Mouse (Mus musculus): Measurements from ENCODE around the gene Rptor. TPM values are rescaled to one million over a fixed set of nuclear protein-coding genes. Genes with fewer than 3 reads are reported as not detected.

Rptor gene
- polyA plus RNA-seq, 1 experiment from 2014 or later: 11.1 TPM

GRCm38 (mm10) chr11:119811598-119811997 is 208.9 kb downstream of the Rptor start:
- H3K4me2 ChIP-seq: no peak overlapping the region
- H3K27ac ChIP-seq (replicated peaks): no peak overlapping the region
- H3K4me1 ChIP-seq (replicated peaks): peaks cover 49% of the 10 kb centered on the region
- peaks cover 13% of the 10 kb centered on the region for H3K36me3 ChIP-seq
- WGBS: 95% methylated on average over 1 of the region's 1 CpGs
- H3K27me3 ChIP-seq: no peaks in the 10 kb centered on the region
- no peak for ATAC-seq (ENCODE audit: low read depth)
- H3K9me3 ChIP-seq: no peaks in the 10 kb centered on the region
- no peak overlapping the region for H3K4me3 ChIP-seq
- H3K9ac ChIP-seq: no peak overlapping the region

GRCm38 (mm10) chr11:119812093-119812492 is 209.4 kb downstream of the Rptor start:
- no peak for ATAC-seq (ENCODE audit: low read depth)
- Histone ChIP-seq H3K27me3 (no peaks in the 10 kb centered on the region), H3K9me3 (no peaks in the 10 kb centered on the region), H3K27ac (replicated peaks) (no peak overlapping the region), H3K4me2 (no peak overlapping the region), H3K9ac (no peak overlapping the region), H3K4me3 (no peak overlapping the region), H3K4me1 (replicated peaks) (peaks cover 49% of the 10 kb centered on the region), H3K36me3 (peaks cover 15% of the 10 kb centered on the region)
- WGBS: 98% methylated on average over 4 of the region's 4 CpGs

- 93% methylated on average over 7 of the region's 7 CpGs for WGBS
These were observed 211.4 kb downstream of the Rptor start for GRCm38 (mm10) chr11:119814035-119814558.

GRCm38 (mm10) chr11:119816798-119817361 is 214.2 kb downstream of the Rptor start:
- no peaks in the 10 kb centered on the region for H3K9me3 ChIP-seq
- H3K36me3 ChIP-seq: peaks cover 39% of the 10 kb centered on the region
- ATAC-seq (ENCODE audit: low read depth): no peak
- no peak overlapping the region for H3K4me3 ChIP-seq
- H3K4me1 ChIP-seq (replicated peaks): peaks cover 18% of the 10 kb centered on the region; the same call in 1 of the 2 replicates
- H3K4me2 ChIP-seq: no peak overlapping the region
- H3K27ac ChIP-seq (replicated peaks): no peak overlapping the region
- no peaks in the 10 kb centered on the region for H3K27me3 ChIP-seq
- no peak overlapping the region for H3K9ac ChIP-seq
- WGBS: 87% methylated on average over 14 of the region's 14 CpGs

More at GRCm38 (mm10) chr11:119814035-119814558, 211.4 kb downstream of the Rptor start:
- Histone ChIP-seq H3K4me3 (no peak overlapping the region), H3K4me1 (replicated peaks) (peaks cover 38% of the 10 kb centered on the region), H3K27ac (replicated peaks) (no peak overlapping the region), H3K27me3 (no peaks in the 10 kb centered on the region), H3K9me3 (no peaks in the 10 kb centered on the region), H3K36me3 (peaks cover 26% of the 10 kb centered on the region), H3K9ac (no peak overlapping the region), H3K4me2 (no peak overlapping the region)
- no peak for ATAC-seq (ENCODE audit: low read depth)

GRCm38 (mm10) chr11:119817362-119817837 is 214.7 kb downstream of the Rptor start:
- no peaks in the 10 kb centered on the region for H3K27me3 ChIP-seq
- H3K9ac ChIP-seq: no peak overlapping the region
- no peak overlapping the region for H3K4me2 ChIP-seq
- peaks cover 38% of the 10 kb centered on the region for H3K36me3 ChIP-seq
- WGBS: 76% methylated on average over 3 of the region's 3 CpGs
- peaks cover 18% of the 10 kb centered on the region; the same call in 1 of the 2 replicates for H3K4me1 ChIP-seq (replicated peaks)
- H3K27ac ChIP-seq (replicated peaks): no peak overlapping the region
- H3K4me3 ChIP-seq: no peak overlapping the region
- no peak for ATAC-seq (ENCODE audit: low read depth)
- no peaks in the 10 kb centered on the region for H3K9me3 ChIP-seq

DNA sequence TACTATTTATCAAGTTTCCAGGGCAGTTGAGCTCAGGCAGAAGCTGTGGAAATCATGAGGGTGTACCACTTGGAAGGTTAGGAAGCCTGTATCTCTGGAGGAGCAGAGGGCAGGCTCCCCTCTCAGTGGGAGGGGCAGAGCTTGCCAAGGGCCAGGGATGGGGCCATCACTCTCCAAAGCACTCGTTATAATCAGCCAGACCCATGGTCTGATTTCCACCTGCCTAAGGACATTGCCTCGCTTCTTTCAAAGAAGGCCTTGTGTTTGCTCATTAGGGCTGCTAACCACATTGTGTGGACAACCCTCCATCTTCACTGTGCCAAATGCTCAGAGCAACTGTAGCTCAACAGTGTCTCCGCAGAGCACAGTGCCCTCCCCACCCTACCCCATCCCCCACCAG is 215.2 kb downstream of the Rptor start:
- 27% methylated on average over 3 of the region's 3 CpGs for WGBS
- Histone ChIP-seq H3K9me3 (no peaks in the 10 kb centered on the region), H3K4me1 (replicated peaks) (peaks cover 18% of the 10 kb centered on the region; the same call in 1 of the 2 replicates), H3K36me3 (peaks cover 38% of the 10 kb centered on the region), H3K4me2 (no peak overlapping the region), H3K4me3 (no peak overlapping the region), H3K27me3 (no peaks in the 10 kb centered on the region), H3K9ac (no peak overlapping the region), H3K27ac (replicated peaks) (no peak overlapping the region)
- ATAC-seq (ENCODE audit: low read depth): no peak

DNA sequence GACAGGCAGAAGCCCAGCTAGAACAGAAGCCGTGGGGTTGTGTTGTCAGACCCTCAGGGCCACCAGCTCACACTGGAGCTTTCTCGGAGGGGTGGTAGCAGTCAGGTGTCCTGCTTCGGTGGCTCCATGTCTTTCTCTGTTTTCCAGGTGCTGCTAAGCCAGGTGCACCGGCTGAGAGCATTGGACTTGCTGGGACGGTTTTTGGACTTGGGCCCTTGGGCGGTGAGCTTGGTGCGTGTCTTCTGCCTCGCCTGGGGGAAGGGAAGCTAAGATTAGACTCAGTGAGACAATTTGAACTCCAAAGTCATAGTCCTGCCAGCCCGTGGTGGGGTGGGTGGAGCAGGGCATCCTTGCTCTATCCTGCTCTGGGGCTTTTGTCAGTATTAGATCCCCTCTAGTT is 218.8 kb downstream of the Rptor start:
- Histone ChIP-seq H3K9me3 (no peaks in the 10 kb centered on the region), H3K27me3 (no peaks in the 10 kb centered on the region), H3K36me3 (peaks cover 49% of the 10 kb centered on the region), H3K4me1 (replicated peaks) (peaks cover 20% of the 10 kb centered on the region; the same call in 1 of the 2 replicates), H3K9ac (no peak overlapping the region), H3K27ac (replicated peaks) (no peak overlapping the region), H3K4me3 (no peak overlapping the region), H3K4me2 (no peak overlapping the region)
- WGBS: 91% methylated on average over 9 of the region's 9 CpGs
- ATAC-seq (ENCODE audit: low read depth): no peak

- 71% methylated on average over 6 of the region's 6 CpGs for WGBS
- Histone ChIP-seq H3K27me3 (no peaks in the 10 kb centered on the region), H3K27ac (replicated peaks) (no peak overlapping the region), H3K9ac (no peak overlapping the region), H3K4me1 (replicated peaks) (peaks cover 5% of the 10 kb centered on the region; the same call in 1 of the 2 replicates), H3K9me3 (no peaks in the 10 kb centered on the region), H3K36me3 (peaks cover 53% of the 10 kb centered on the region), H3K4me3 (no peak overlapping the region), H3K4me2 (no peak overlapping the region)
- ATAC-seq (ENCODE audit: low read depth): no peak
These were observed 221.5 kb downstream of the Rptor start for GRCm38 (mm10) chr11:119824072-119824649.

- 97% methylated on average over 6 of the region's 6 CpGs for WGBS
- Histone ChIP-seq H3K4me2 (no peak overlapping the region), H3K4me3 (no peak overlapping the region), H3K9me3 (no peaks in the 10 kb centered on the region), H3K27ac (replicated peaks) (no peak overlapping the region), H3K4me1 (replicated peaks) (peaks cover 5% of the 10 kb centered on the region; the same call in 1 of the 2 replicates), H3K36me3 (peaks cover 46% of the 10 kb centered on the region), H3K9ac (no peak overlapping the region), H3K27me3 (no peaks in the 10 kb centered on the region)
- no peak for ATAC-seq (ENCODE audit: low read depth)
These were observed 223.1 kb downstream of the Rptor start for GRCm38 (mm10) chr11:119825783-119826182.

DNA sequence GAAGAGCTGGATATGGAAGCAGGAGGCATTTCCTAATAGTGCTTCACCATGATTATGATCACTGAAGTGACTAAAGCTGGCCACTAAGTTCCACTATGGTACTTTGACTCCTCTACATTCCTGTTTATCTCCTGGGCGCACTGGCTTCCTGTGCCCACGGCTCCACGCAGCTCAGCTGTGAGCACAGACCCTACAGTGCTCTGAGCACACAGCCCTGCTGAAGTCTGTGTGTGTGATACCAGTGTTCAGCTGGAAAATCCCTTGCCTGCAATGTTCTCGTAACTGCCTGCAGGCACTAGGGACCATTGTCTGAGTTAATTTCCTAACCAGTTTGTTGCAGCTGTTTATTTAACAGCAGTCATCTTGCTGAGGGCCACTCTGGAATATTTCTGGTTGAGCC is 223.5 kb downstream of the Rptor start:
- H3K4me2 ChIP-seq: no peak overlapping the region
- WGBS: 74% methylated on average over 4 of the region's 4 CpGs

GRCm38 (mm10) chr11:119829116-119829515 is 226.4 kb downstream of the Rptor start:
- Histone ChIP-seq H3K4me1 (replicated peaks) (peaks cover 34% of the 10 kb centered on the region), H3K9ac (no peak overlapping the region), H3K27me3 (no peaks in the 10 kb centered on the region), H3K9me3 (no peaks in the 10 kb centered on the region), H3K36me3 (peaks cover 28% of the 10 kb centered on the region), H3K4me2 (no peak overlapping the region), H3K27ac (replicated peaks) (no peak overlapping the region), H3K4me3 (no peak overlapping the region)
- no peak for ATAC-seq (ENCODE audit: low read depth)
- 98% methylated on average over 3 of the region's 3 CpGs for WGBS

More for the DNA sequence above, 223.5 kb downstream of the Rptor start:
- Histone ChIP-seq H3K27ac (replicated peaks) (no peak overlapping the region), H3K9ac (no peak overlapping the region), H3K36me3 (peaks cover 47% of the 10 kb centered on the region), H3K9me3 (no peaks in the 10 kb centered on the region), H3K4me3 (no peak overlapping the region), H3K27me3 (no peaks in the 10 kb centered on the region), H3K4me1 (replicated peaks) (peaks cover 9% of the 10 kb centered on the region)
- ATAC-seq (ENCODE audit: low read depth): no peak

GRCm38 (mm10) chr11:119831682-119832081 is 229.0 kb downstream of the Rptor start:
- peaks cover 42% of the 10 kb centered on the region for H3K4me1 ChIP-seq (replicated peaks)
- 37% methylated on average over 7 of the region's 7 CpGs for WGBS
- ATAC-seq (ENCODE audit: low read depth): no peak
- H3K27ac ChIP-seq (replicated peaks): no peak overlapping the region
- H3K4me3 ChIP-seq: no peak overlapping the region
- H3K9me3 ChIP-seq: no peaks in the 10 kb centered on the region
- H3K36me3 ChIP-seq: peaks cover 23% of the 10 kb centered on the region
- H3K27me3 ChIP-seq: no peaks in the 10 kb centered on the region
- H3K9ac ChIP-seq: no peak overlapping the region
- no peak overlapping the region for H3K4me2 ChIP-seq

Data from neural tube, embryonic 13.5 days (tissue).